Mouse (Mus musculus) urinary bladder, postnatal 0 days (tissue): ENCODE data around the gene Pex5. TPM values are rescaled to one million over a fixed set of nuclear protein-coding genes. Genes with fewer than 3 reads are reported as not detected.

Experiments used
- polyA plus RNA-seq: library from polyadenylated mRNA; unstranded; fragments of >200 nt; fragmentation: Nextera tagmentation; extraction: Ambion mirVana; gene quantifications from 2 replicates; pipeline ENCODE4 v1.2.1, GENCODE M21; 2015

The Pex5 gene
- polyA plus RNA-seq, result 23.6 and 24.0 TPM in 2 replicates

GRCm38 (mm10) chr6:124414927-124415325 lies at the start of gene Pex5:
Gene Pex5, minus strand, starts transcription at chr6:124415067.

Other genes starting within 250 kb of the Pex5 start
- gene Vmn2r27, start 183.2 kb downstream of the Pex5 start, polyA plus RNA-seq, result not detected in 2 replicates
- 5.2 and 5.3 TPM in 2 replicates for gene Cd163, start 110.4 kb downstream of the Pex5 start, polyA plus RNA-seq
- gene Clstn3, start 49.7 kb upstream of the Pex5 start, polyA plus RNA-seq, result 0.46 and 0.70 TPM in 2 replicates
- gene C1rl, start 78.0 kb upstream of the Pex5 start, polyA plus RNA-seq, result 2.6 and 2.7 TPM in 2 replicates
- 27.8 and 30.6 TPM in 2 replicates for gene C1ra, start 97.3 kb upstream of the Pex5 start, polyA plus RNA-seq
- gene C1s1, start 127.3 kb upstream of the Pex5 start, polyA plus RNA-seq, result 46.5 and 46.8 TPM in 2 replicates
- not detected in 2 replicates for gene C1rb, start 155.2 kb upstream of the Pex5 start, polyA plus RNA-seq
- gene C1s2, start 221.0 kb upstream of the Pex5 start, polyA plus RNA-seq, result 0.05 and 0.10 TPM in 2 replicates
- 49.1 and 51.0 TPM in 2 replicates for gene Lpcat3, start 248.0 kb upstream of the Pex5 start, polyA plus RNA-seq